Mouse (Mus musculus): ENCODE measurements around the gene Cldn34b4.

Gene Cldn34b4

DNA sequence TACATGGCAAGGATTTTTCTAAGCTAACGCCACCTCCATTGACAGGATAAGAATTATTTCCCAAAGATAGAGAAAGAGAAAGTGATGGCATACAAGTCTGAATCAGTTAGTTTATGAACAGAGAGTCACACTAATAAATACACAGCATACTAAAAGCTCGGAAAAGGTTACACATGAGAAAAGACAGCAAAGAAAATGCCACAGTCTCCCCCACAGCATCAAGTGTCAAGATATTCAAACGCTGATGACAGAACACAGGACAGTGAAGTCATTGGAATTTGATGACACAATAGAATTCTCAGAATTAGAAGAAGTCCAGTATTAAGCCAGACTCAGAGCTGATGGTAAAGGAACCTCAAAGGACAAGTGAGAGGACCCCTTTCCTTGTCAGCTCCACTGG is at the start of gene Cldn34b4:
Gene Cldn34b4, plus strand, starts transcription at position 301 of the 400 bp plus-strand sequence.
- no peak for DNase-seq
